Mouse (Mus musculus) testis, adult 2 months (tissue): ENCODE measurements around the gene Ptpn9.

ENCODE experiments used
- CTCF ChIP-seq: fragments of 200-500 bp; IDR thresholded peaks from 2 replicates; pipeline ENCODE4 v1.5.1; 2012; ENCODE audit warnings: low read depth, mild to moderate bottlenecking, inconsistent platforms, low read length, moderate library complexity; ENCODE audit not compliant: control insufficient read depth, insufficient read depth, insufficient replicate concordance
- POLR2A ChIP-seq: fragments of 200-500 bp; IDR thresholded peaks from 2 replicates; pipeline ENCODE4 v1.6.1; 2012; ENCODE audit warnings: low read depth, mild to moderate bottlenecking, inconsistent platforms, low read length, moderate library complexity; ENCODE audit not compliant: control insufficient read depth

DNA sequence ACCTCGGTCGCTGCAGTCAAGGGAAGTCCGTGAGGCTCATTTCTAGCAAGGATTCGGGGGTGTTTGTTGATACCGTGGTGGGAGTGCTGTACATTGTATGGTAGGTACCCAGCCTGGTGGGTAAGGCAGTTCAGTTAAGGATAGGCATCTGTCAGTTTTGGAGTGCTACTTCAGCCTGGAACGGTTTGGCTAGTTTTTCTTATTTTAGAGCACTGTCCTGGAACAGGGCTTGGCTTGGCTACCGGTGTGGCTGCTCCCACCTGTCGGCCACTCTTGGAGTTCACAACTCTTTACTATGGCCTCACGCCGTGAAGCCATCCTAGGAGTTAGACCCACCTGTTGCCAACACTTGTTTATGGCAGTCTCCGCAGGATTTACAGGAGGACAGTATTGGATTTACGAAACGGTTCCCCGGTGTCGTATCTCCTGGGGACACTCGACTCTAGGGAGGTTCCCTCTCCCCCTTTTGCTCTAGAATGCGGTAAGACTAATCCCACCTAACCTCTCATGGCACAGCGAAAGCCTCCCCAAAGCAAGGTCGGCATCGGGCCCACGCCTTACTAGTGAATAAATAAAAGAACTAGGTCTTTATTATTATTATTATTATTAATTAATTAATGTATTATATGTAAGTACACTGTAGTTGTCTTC, 79.6 kb downstream of the Ptpn9 start:
- TF ChIP-seq POLR2A (no peak), CTCF (no peak)
